Mouse (Mus musculus) liver, embryonic 11.5 days (tissue): Measurements from ENCODE around the gene Man2a2. TPM values are rescaled to one million over a fixed set of nuclear protein-coding genes. Genes with fewer than 3 reads are reported as not detected.

Experiments
- ATAC-seq: fragments of 200-750 bp; cut with Nextera tagmentation; replicated peaks from 2 replicates; pipeline ENCODE4 v1.8.0; 2017; ENCODE audit warnings: moderate number of reproducible peaks, mild to moderate bottlenecking, moderate TSS enrichment, moderate library complexity; ENCODE audit not compliant: low FRiP score
- DNase-seq: peaks from one replicate; pipeline ENCODE4 v3.0.0-alpha.2; 2017; ENCODE audit warnings: low spot score
- H3K27ac ChIP-seq: fragments of 300-500 bp; sonication (generic); 2 replicates; pipeline ENCODE4 v1.5.1; 2014; ENCODE audit warnings: mild to moderate bottlenecking, low read depth, low read length, control low read depth
- H3K27me3 ChIP-seq: fragments of 300-500 bp; sonication (generic); replicated peaks from 2 replicates; pipeline ENCODE4 v1.6.1; 2014; ENCODE audit warnings: low read length, mixed read lengths; ENCODE audit not compliant: control insufficient read depth, insufficient read depth
- H3K36me3 ChIP-seq: fragments of 300-500 bp; sonication (generic); 2 replicates; pipeline ENCODE4 v1.6.1; 2014; ENCODE audit warnings: mild to moderate bottlenecking, low read length, moderate library complexity, mixed read lengths; ENCODE audit not compliant: control insufficient read depth, insufficient read depth
- H3K4me1 ChIP-seq: fragments of 300-500 bp; sonication (generic); replicated peaks from 2 replicates; pipeline ENCODE4 v1.6.1; 2014; ENCODE audit warnings: low read length, mixed read lengths; ENCODE audit not compliant: control insufficient read depth, insufficient read depth
- H3K4me2 ChIP-seq: fragments of 300-500 bp; sonication (generic); 2 replicates; pipeline ENCODE4 v1.6.1; 2014; ENCODE audit warnings: mild to moderate bottlenecking, control low read depth, moderate library complexity
- H3K4me3 ChIP-seq: fragments of 300-500 bp; sonication (generic); 2 replicates; pipeline ENCODE4 v1.5.1; 2014; ENCODE audit warnings: low read depth, low read length, control low read depth
- H3K9ac ChIP-seq: fragments of 300-500 bp; sonication (generic); 2 replicates; pipeline ENCODE4 v1.6.1; 2014; ENCODE audit warnings: low read depth, low read length, control low read depth
- H3K9me3 ChIP-seq: fragments of 300-500 bp; sonication (generic); 2 replicates; pipeline ENCODE4 v1.6.1; 2016; ENCODE audit warnings: low read length, inconsistent platforms, mixed read lengths; ENCODE audit not compliant: control insufficient read depth
- WGBS: fragments of 180-500 bp; shearing (Covaris S2); extraction: QIAGEN DNeasy Blood & Tissue Kit; methylation state at CpG from one replicate; pipeline ENCODE4 v1.1.7; 2014; 5-methylcytosine and 5-hydroxymethylcytosine counted together
- polyA plus RNA-seq: library from polyadenylated mRNA; unstranded; fragments of >200 nt; fragmentation: Nextera tagmentation; extraction: Ambion mirVana; gene quantifications from 2 replicates; pipeline ENCODE4 v1.2.1, GENCODE M21; 2014

Man2a2 gene
- polyA plus RNA-seq, 1 experiment from 2014 or later = 12.4 TPM

DNA sequence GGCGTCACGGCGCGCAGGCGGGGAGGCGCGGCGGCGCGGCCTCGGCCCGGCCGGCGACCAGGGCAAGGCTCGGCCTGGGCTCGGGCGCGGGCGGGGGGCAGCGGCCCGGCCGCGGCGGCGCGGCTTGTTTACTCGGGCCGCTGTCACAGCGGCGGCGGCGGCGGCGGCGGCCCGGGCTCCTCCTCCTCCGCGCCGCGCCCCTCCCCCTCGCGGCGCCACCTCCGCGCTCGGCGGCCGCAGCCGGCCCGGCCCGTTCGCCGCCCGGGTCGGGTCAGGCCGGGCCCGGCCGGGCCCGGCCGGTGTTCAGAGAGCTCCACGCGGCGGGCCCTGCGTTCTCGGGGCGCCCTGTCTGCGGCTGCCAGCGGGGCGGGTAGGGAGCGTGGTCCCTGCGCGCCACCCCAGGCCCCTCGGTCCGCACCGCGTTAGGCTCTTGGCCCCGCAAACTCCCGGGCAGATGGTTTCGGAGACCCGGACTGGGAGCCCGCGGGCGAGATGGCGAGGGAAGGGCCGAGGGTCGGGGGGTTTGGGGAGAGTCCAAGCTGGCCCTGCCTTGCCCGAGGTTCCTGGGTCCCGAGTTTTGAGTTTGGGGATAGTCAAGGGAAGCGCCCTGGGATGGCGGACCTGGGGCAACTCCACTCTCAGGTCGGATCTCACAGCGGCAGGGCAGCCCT lies 31.6 kb upstream of the Man2a2 start:
- DNase-seq (peak; percentile 72), ATAC-seq (peak; percentile 67)
- H3K4me3 ChIP-seq = peak overlapping the region; percentile 90
- H3K9me3 ChIP-seq = no peaks in the 10 kb centered on the region
- peak overlapping the region; percentile 97 for H3K4me2 ChIP-seq
- whole genome bisulfite sequencing = 1% methylated on average over 54 of the region's 92 CpGs
- peaks cover 3% of the 10 kb centered on the region; the same call in 1 of the 2 replicates for H3K36me3 ChIP-seq
- peaks cover 13% of the 10 kb centered on the region; the same call in 1 of the 2 replicates for H3K27me3 ChIP-seq
- peak overlapping the region; percentile 81 for H3K27ac ChIP-seq
- H3K9ac ChIP-seq = peak overlapping the region; percentile 90
- peaks cover 27% of the 10 kb centered on the region for H3K4me1 ChIP-seq

DNA sequence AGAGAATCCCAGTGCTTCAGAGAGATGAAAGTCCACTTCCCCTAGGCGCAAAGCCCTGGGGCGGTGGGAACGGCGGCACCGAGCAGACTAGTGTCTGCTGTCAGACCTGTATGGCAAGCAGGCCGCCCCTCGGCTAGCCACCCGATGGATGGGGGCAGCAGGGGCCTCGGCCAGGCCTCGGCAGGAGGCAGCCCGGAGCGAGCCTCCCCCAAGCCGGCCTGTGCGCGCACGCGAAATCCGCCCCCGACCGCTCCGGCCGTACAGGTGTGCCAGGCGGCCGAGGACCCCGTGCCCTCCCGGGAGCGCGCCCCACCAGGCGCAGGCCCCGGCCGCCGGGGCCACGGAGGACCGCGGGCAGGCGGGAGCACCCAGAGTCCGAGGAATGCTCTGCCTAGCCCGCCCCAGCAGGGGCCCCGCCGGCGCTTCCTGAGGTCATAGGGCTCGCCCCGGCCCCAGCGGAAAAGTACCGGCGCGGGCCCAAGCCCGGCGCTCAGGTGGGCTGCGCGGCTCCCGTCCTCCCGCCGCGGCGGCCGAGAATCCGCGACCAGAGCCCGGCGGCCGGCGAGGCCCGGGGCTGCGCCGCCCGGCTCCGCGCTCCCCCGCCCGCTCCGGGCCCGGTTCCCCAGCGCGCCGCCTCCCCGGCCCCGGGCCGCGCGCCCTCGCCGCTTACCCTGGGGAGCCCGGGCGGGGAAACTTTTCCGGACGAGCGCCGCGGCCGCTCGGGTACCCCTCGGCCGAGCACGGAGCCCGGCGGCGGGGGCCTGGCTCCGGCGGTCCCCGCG lies 30.9 kb upstream of the Man2a2 start:
- no peaks in the 10 kb centered on the region for H3K9me3 ChIP-seq
- peaks cover 27% of the 10 kb centered on the region for H3K4me1 ChIP-seq
- H3K4me2 ChIP-seq = peak overlapping the region; percentile 97
- under 1% methylated on average over 79 of the region's 102 CpGs for WGBS
- peak overlapping the region; percentile 90 for H3K9ac ChIP-seq
- peak overlapping the region; percentile 90 for H3K4me3 ChIP-seq
- H3K27ac ChIP-seq = peak overlapping the region; percentile 81
- DNase-seq = peak; percentile 70
- H3K27me3 ChIP-seq = peaks cover 12% of the 10 kb centered on the region; the same call in 1 of the 2 replicates
- ATAC-seq = peak; percentile 56
- peaks cover 6% of the 10 kb centered on the region for H3K36me3 ChIP-seq

GRCm38 (mm10) chr7:80401041-80401859 lies 30.1 kb upstream of the Man2a2 start:
- Histone ChIP-seq H3K9ac (peak overlapping the region; percentile 90), H3K4me2 (peak overlapping the region; percentile 97), H3K4me3 (peak overlapping the region; percentile 90), H3K4me1 (peaks cover 27% of the 10 kb centered on the region), H3K36me3 (peaks cover 13% of the 10 kb centered on the region), H3K27ac (peak overlapping the region; percentile 81; the same call in 1 of the 2 replicates), H3K27me3 (peaks cover 12% of the 10 kb centered on the region; the same call in 1 of the 2 replicates), H3K9me3 (no peaks in the 10 kb centered on the region)
- ATAC-seq = no peak
- DNase-seq = no peak
- 21% methylated on average over 5 of the region's 5 CpGs for WGBS

DNA sequence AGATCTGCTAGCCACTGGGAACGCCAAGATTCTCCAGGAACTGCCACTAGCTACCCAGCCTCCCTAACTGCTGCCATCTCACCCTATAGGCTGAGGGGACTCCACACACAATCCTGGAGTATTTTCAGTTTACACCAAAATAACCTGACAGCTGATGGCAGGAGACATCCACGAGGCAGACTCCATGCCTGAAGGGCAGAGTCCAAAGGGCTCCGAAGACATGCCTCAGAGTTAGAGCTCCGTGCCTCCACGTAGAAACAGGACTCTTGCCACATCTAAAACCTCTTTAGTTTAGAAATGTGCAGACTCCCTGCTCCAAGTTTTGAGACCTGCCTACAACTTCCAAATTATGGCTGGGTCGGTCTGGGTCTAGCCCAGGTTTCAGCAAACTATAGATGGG lies 29.4 kb upstream of the Man2a2 start:
- 69% methylated on average over 6 of the region's 6 CpGs for WGBS
- Histone ChIP-seq H3K27ac (peak overlapping the region; percentile 42; the same call in 1 of the 2 replicates), H3K27me3 (peaks cover 6% of the 10 kb centered on the region; the same call in 1 of the 2 replicates), H3K4me3 (peak overlapping the region; percentile 90; the same call in 1 of the 2 replicates), H3K9me3 (no peaks in the 10 kb centered on the region), H3K4me1 (peaks cover 27% of the 10 kb centered on the region), H3K36me3 (peaks cover 15% of the 10 kb centered on the region), H3K4me2 (peak overlapping the region; percentile 97), H3K9ac (no peak overlapping the region; the same call in 1 of the 2 replicates)
- ATAC-seq = no peak
- no peak for DNase-seq

- no peak for ATAC-seq
- peak overlapping the region; percentile 97 for H3K4me2 ChIP-seq
- peaks cover 15% of the 10 kb centered on the region for H3K36me3 ChIP-seq
- no peak for DNase-seq
- H3K27me3 ChIP-seq = peaks cover 6% of the 10 kb centered on the region; the same call in 1 of the 2 replicates
- peaks cover 27% of the 10 kb centered on the region for H3K4me1 ChIP-seq
- H3K9me3 ChIP-seq = no peaks in the 10 kb centered on the region
- H3K9ac ChIP-seq = no peak overlapping the region
- 53% methylated on average over 5 of the region's 5 CpGs for WGBS
- peak overlapping the region; percentile 90; the same call in 1 of the 2 replicates for H3K4me3 ChIP-seq
- H3K27ac ChIP-seq = peak overlapping the region; percentile 42; the same call in 1 of the 2 replicates
Measured at GRCm38 (mm10) chr7:80400099-80400498, 28.9 kb upstream of the Man2a2 start.

GRCm38 (mm10) chr7:80398654-80399444 lies 27.7 kb upstream of the Man2a2 start:
- peaks cover 20% of the 10 kb centered on the region for H3K4me1 ChIP-seq
- H3K27me3 ChIP-seq = peaks cover 3% of the 10 kb centered on the region; the same call in 1 of the 2 replicates
- H3K4me3 ChIP-seq = no peak overlapping the region
- H3K9me3 ChIP-seq = no peaks in the 10 kb centered on the region
- no peak overlapping the region for H3K9ac ChIP-seq
- no peak overlapping the region for H3K4me2 ChIP-seq
- no peak overlapping the region for H3K27ac ChIP-seq
- no peak for DNase-seq
- WGBS = 80% methylated on average over 9 of the region's 9 CpGs
- no peak for ATAC-seq
- H3K36me3 ChIP-seq = peaks cover 15% of the 10 kb centered on the region

GRCm38 (mm10) chr7:80397986-80398385 lies 26.8 kb upstream of the Man2a2 start:
- H3K4me2 ChIP-seq = no peak overlapping the region
- H3K4me3 ChIP-seq = no peak overlapping the region
- peaks cover 16% of the 10 kb centered on the region for H3K4me1 ChIP-seq
- WGBS = 95% methylated on average over 9 of the region's 9 CpGs
- H3K27me3 ChIP-seq = no peaks in the 10 kb centered on the region
- H3K27ac ChIP-seq = no peak overlapping the region
- H3K9me3 ChIP-seq = no peaks in the 10 kb centered on the region
- no peak for DNase-seq
- no peak for ATAC-seq
- peaks cover 19% of the 10 kb centered on the region for H3K36me3 ChIP-seq
- H3K9ac ChIP-seq = no peak overlapping the region
